Mouse (Mus musculus) heart, embryonic 10.5 days (tissue): ENCODE measurements at regions not wholly inside any gene's neighbourhood (a gene's known extent, or its start where the extent isn't known, plus 50 kb on each side); places are given as distances from the start of the nearest gene placed in this dataset.

Source experiments
- DNase-seq: peaks from one replicate; pipeline ENCODE4 v3.0.0-alpha.2; 2017; ENCODE audit warnings: low spot score
- H3K27ac ChIP-seq: fragments of 300-500 bp; sonication (generic); 2 replicates; pipeline ENCODE4 v1.5.1; 2016; ENCODE audit warnings: mild to moderate bottlenecking
- H3K27me3 ChIP-seq: fragments of 300-500 bp; sonication (generic); 2 replicates; pipeline ENCODE4 v1.6.1; 2016; ENCODE audit warnings: mild to moderate bottlenecking; ENCODE audit not compliant: poor library complexity, insufficient read depth, severe bottlenecking
- H3K36me3 ChIP-seq: fragments of 300-500 bp; sonication (generic); 2 replicates; pipeline ENCODE4 v1.6.1; 2016; ENCODE audit warnings: mild to moderate bottlenecking, moderate library complexity
- H3K4me1 ChIP-seq: fragments of 300-500 bp; sonication (generic); 2 replicates; pipeline ENCODE4 v1.6.1; 2016; ENCODE audit warnings: mild to moderate bottlenecking
- H3K4me3 ChIP-seq: fragments of 300-500 bp; sonication (generic); 2 replicates; pipeline ENCODE4 v1.5.1; 2016; ENCODE audit warnings: mild to moderate bottlenecking, moderate library complexity
- H3K9me3 ChIP-seq: fragments of 300-500 bp; sonication (generic); 2 replicates; pipeline ENCODE4 v1.6.1; 2016; ENCODE audit warnings: mild to moderate bottlenecking, moderate library complexity
- WGBS: fragments of 180-500 bp; shearing (Covaris S2); methylation state at CpG from one replicate; pipeline ENCODE4 v1.1.7; 2016; 5-methylcytosine and 5-hydroxymethylcytosine counted together

- no peaks in the 10 kb centered on the region for H3K36me3 ChIP-seq
- H3K9me3 ChIP-seq, result no peaks in the 10 kb centered on the region
- no peak overlapping the region for H3K27ac ChIP-seq
- no peak overlapping the region for H3K4me3 ChIP-seq
- no peaks in the 10 kb centered on the region for H3K27me3 ChIP-seq
- 0 out of 2 replicates have a peak, but pooled peaks cover 3% of the 10 kb centered on the region for H3K4me1 ChIP-seq
- WGBS, result 44% methylated on average over 3 of the region's 3 CpGs
- no peak for DNase-seq
These were observed 938.3 kb upstream of the 2610301B20Rik start for GRCm38 (mm10) chr4:9935949-9936348.

- no peaks in the 10 kb centered on the region for H3K36me3 ChIP-seq
- H3K9me3 ChIP-seq, result no peaks in the 10 kb centered on the region
- no peaks in the 10 kb centered on the region for H3K27me3 ChIP-seq
- H3K27ac ChIP-seq, result no peak overlapping the region
- no peaks in the 10 kb centered on the region for H3K4me1 ChIP-seq
- DNase-seq, result no peak
- H3K4me3 ChIP-seq, result no peak overlapping the region
- WGBS, result 76% methylated on average over 4 of the region's 4 CpGs
These were observed 922.9 kb upstream of the 2610301B20Rik start for GRCm38 (mm10) chr4:9951441-9951840.

- no peaks in the 10 kb centered on the region for H3K36me3 ChIP-seq
- no peaks in the 10 kb centered on the region for H3K9me3 ChIP-seq
- no peaks in the 10 kb centered on the region for H3K4me1 ChIP-seq
- no peak overlapping the region for H3K4me3 ChIP-seq
- H3K27me3 ChIP-seq, result no peaks in the 10 kb centered on the region
- DNase-seq, result no peak
- no peak overlapping the region for H3K27ac ChIP-seq
These were observed 899.7 kb upstream of the 2610301B20Rik start for GRCm38 (mm10) chr4:9974631-9975030.

- Histone ChIP-seq H3K4me1 (no peaks in the 10 kb centered on the region), H3K36me3 (no peaks in the 10 kb centered on the region), H3K27ac (no peak overlapping the region), H3K9me3 (no peaks in the 10 kb centered on the region), H3K27me3 (no peaks in the 10 kb centered on the region), H3K4me3 (no peak overlapping the region)
- DNase-seq, result no peak
- 82% methylated on average over 3 of the region's 3 CpGs for WGBS
These were observed 892.8 kb upstream of the 2610301B20Rik start for GRCm38 (mm10) chr4:9981354-9982040.

- Histone ChIP-seq H3K27me3 (no peaks in the 10 kb centered on the region), H3K4me1 (no peaks in the 10 kb centered on the region), H3K4me3 (no peak overlapping the region), H3K9me3 (no peaks in the 10 kb centered on the region), H3K36me3 (no peaks in the 10 kb centered on the region), H3K27ac (no peak overlapping the region)
- WGBS, result 58% methylated on average over 7 of the region's 7 CpGs
- DNase-seq, result no peak
These were observed 891.3 kb upstream of the 2610301B20Rik start for GRCm38 (mm10) chr4:9982786-9983525.

GRCm38 (mm10) chr4:9993871-9994270 lies 880.4 kb upstream of the 2610301B20Rik start:
- H3K27me3 ChIP-seq, result no peaks in the 10 kb centered on the region
- no peak overlapping the region for H3K4me3 ChIP-seq
- no peak overlapping the region for H3K27ac ChIP-seq
- H3K9me3 ChIP-seq, result no peaks in the 10 kb centered on the region
- H3K36me3 ChIP-seq, result no peaks in the 10 kb centered on the region
- DNase-seq, result no peak
- H3K4me1 ChIP-seq, result no peaks in the 10 kb centered on the region
- 39% methylated on average over 1 of the region's 1 CpGs for WGBS

GRCm38 (mm10) chr4:9994466-9994865 lies 879.8 kb upstream of the 2610301B20Rik start:
- 78% methylated on average over 1 of the region's 1 CpGs for WGBS
- H3K27me3 ChIP-seq, result no peaks in the 10 kb centered on the region
- DNase-seq, result no peak
- H3K4me3 ChIP-seq, result no peak overlapping the region
- H3K27ac ChIP-seq, result no peak overlapping the region
- no peaks in the 10 kb centered on the region for H3K4me1 ChIP-seq
- H3K9me3 ChIP-seq, result no peaks in the 10 kb centered on the region
- H3K36me3 ChIP-seq, result no peaks in the 10 kb centered on the region

- Histone ChIP-seq H3K4me3 (no peak overlapping the region), H3K36me3 (no peaks in the 10 kb centered on the region), H3K27ac (no peak overlapping the region), H3K27me3 (no peaks in the 10 kb centered on the region), H3K4me1 (no peaks in the 10 kb centered on the region), H3K9me3 (no peaks in the 10 kb centered on the region)
- DNase-seq, result no peak
These were observed 844.0 kb upstream of the 2610301B20Rik start for GRCm38 (mm10) chr4:10030316-10030715.

GRCm38 (mm10) chr4:10031764-10032163 lies 842.5 kb upstream of the 2610301B20Rik start:
- Histone ChIP-seq H3K9me3 (no peaks in the 10 kb centered on the region), H3K27me3 (no peaks in the 10 kb centered on the region), H3K4me3 (no peak overlapping the region), H3K36me3 (no peaks in the 10 kb centered on the region), H3K27ac (no peak overlapping the region), H3K4me1 (no peaks in the 10 kb centered on the region)
- 32% methylated on average over 3 of the region's 3 CpGs for WGBS
- DNase-seq, result no peak

GRCm38 (mm10) chr4:10035336-10035735 lies 839.0 kb upstream of the 2610301B20Rik start:
- Histone ChIP-seq H3K36me3 (no peaks in the 10 kb centered on the region), H3K27me3 (no peaks in the 10 kb centered on the region), H3K4me3 (no peak overlapping the region), H3K4me1 (no peaks in the 10 kb centered on the region), H3K27ac (no peak overlapping the region), H3K9me3 (no peaks in the 10 kb centered on the region)
- DNase-seq, result no peak
- 93% methylated on average over 1 of the region's 1 CpGs for WGBS

GRCm38 (mm10) chr4:10041301-10042093 lies 832.8 kb upstream of the 2610301B20Rik start:
- H3K36me3 ChIP-seq, result no peaks in the 10 kb centered on the region
- no peaks in the 10 kb centered on the region for H3K4me1 ChIP-seq
- no peak overlapping the region for H3K4me3 ChIP-seq
- no peak for DNase-seq
- WGBS, result 65% methylated on average over 2 of the region's 2 CpGs
- H3K27me3 ChIP-seq, result no peaks in the 10 kb centered on the region
- no peaks in the 10 kb centered on the region for H3K9me3 ChIP-seq
- H3K27ac ChIP-seq, result no peak overlapping the region

- H3K27ac ChIP-seq, result no peak overlapping the region
- H3K36me3 ChIP-seq, result no peaks in the 10 kb centered on the region
- DNase-seq, result no peak
- H3K4me1 ChIP-seq, result no peaks in the 10 kb centered on the region
- H3K9me3 ChIP-seq, result no peaks in the 10 kb centered on the region
- no peak overlapping the region for H3K4me3 ChIP-seq
- 81% methylated on average over 1 of the region's 1 CpGs for WGBS
- H3K27me3 ChIP-seq, result no peaks in the 10 kb centered on the region
These were observed 825.5 kb upstream of the 2610301B20Rik start for GRCm38 (mm10) chr4:10048770-10049169.

GRCm38 (mm10) chr4:10049411-10049810 lies 824.9 kb upstream of the 2610301B20Rik start:
- H3K36me3 ChIP-seq, result no peaks in the 10 kb centered on the region
- H3K4me3 ChIP-seq, result no peak overlapping the region
- H3K27ac ChIP-seq, result no peak overlapping the region
- H3K9me3 ChIP-seq, result no peaks in the 10 kb centered on the region
- DNase-seq, result no peak
- no peaks in the 10 kb centered on the region for H3K27me3 ChIP-seq
- H3K4me1 ChIP-seq, result no peaks in the 10 kb centered on the region
- WGBS, result 69% methylated on average over 4 of the region's 4 CpGs
